Mouse (Mus musculus): ENCODE measurements around the gene Bex1. TPM values are rescaled to one million over a fixed set of nuclear protein-coding genes. Genes with fewer than 3 reads are reported as not detected.

Bex1 gene
- total and polyA plus RNA-seq, 3 experiments = not detected

DNA sequence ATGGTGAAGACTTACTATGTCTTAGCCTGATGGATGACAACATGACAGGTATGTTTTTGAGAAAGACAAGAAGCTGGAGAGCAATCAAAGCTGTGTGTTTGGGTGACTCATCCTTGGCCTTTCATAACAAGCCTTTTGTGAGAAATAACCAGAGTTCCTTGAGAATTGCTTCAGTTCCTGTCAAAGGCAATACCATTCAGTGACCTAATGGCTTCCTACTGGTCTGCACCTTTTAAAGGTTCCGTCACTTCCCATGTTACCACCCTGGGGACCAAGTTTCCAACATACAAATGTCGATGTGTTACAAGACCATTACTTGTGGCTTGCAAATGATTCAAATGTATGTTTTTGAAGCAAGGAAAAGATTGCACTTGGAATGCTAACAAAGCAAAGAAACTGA lies 27.9 kb upstream of the Bex1 start:
- Histone ChIP-seq H3K9ac (ENCODE audit: insufficient read depth, low read depth) (no peak overlapping the region), H3K27ac (ENCODE audit: insufficient read depth, low read depth) (no peak overlapping the region), H3K4me1 (ENCODE audit: control insufficient read depth in 1 of 2, insufficient read depth in 2 of 2) (no peaks in the 10 kb centered on the region), H3K36me3 (replicated peaks in 1 of 2; ENCODE audit: control insufficient read depth in 1 of 2, insufficient read depth in 1 of 2, low read length in 1 of 2) (peaks cover 0 to 11% of the 10 kb centered on the region in 2 experiments), H3K79me2 (replicated peaks; ENCODE audit: control insufficient read depth, extremely low read depth, insufficient read depth, poor library complexity, severe bottlenecking) (peaks cover 6% of the 10 kb centered on the region; the same call in 1 of the 2 replicates), H3K4me3 (replicated peaks in 1 of 3; ENCODE audit: low read depth in 2 of 3, low read length in 2 of 3, poor library complexity in 1 of 3) (no peak overlapping the region), H3K27me3 (replicated peaks) (no peaks in the 10 kb centered on the region), H3K9me3 (replicated peaks; ENCODE audit: low read length) (no peaks in the 10 kb centered on the region), H3K4me2 (ENCODE audit: insufficient read depth, low read depth, poor library complexity, severe bottlenecking) (no peak overlapping the region)
- TF ChIP-seq ZC3H11A (IDR thresholded peaks at IDR 0.05; ENCODE audit: low read depth, low read length) (no peak), IRF4 (IDR thresholded peaks at IDR 0.05; ENCODE audit: low read depth, low read length) (peak; percentile 22; the same call in 1 of the 2 replicates), TBP (conservative IDR thresholded peaks at IDR 0.05; ENCODE audit: low read depth, low read length) (no peak)
- in situ Hi-C loops (cut with MboI; ENCODE audit: low pct_ligation_motif_present, low pct_unique_long_range_greater_than_20kb, low sequenced_read_pairs) (no loop called here), dilution Hi-C loops (cut with MboI; ENCODE audit: extremely low pct_ligation_motif_present, extremely low pct_unique_long_range_greater_than_20kb, low sequenced_read_pairs) (no loop called here)
- no peak for DNase-seq (ENCODE audit: extremely low read depth)

DNA sequence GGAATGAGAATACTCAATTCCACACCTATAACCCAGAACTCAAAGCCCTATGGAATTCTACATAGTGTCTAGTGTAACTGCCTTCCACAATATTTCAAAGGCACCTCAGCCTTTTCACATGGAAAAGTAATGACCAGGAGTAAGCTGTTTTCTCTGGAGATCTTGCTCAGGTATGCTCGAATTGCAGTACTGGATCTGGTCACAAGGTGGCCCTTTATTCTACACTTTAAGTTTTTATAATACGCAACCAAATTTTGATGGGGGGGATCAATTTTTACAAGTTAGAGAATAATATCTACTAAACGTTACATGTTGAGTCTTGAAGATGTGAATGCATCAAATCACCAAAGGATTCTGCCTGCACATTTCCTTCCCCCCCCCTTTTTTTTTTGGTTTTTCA lies 22.8 kb upstream of the Bex1 start:
- no peak for DNase-seq (ENCODE audit: extremely low read depth)
- TF ChIP-seq MXI1 (IDR thresholded peaks at IDR 0.05; ENCODE audit: low read depth, low read length) = no peak
- no peak for TF ChIP-seq NRF1 (IDR thresholded peaks at IDR 0.05; ENCODE audit: low read depth, low read length)
- TF ChIP-seq SMC3 (IDR thresholded peaks at IDR 0.05; ENCODE audit: low read depth, low read length) = peak; percentile 64
- TF ChIP-seq CTCF (conservative IDR thresholded peaks at IDR 0.05 in 1 of 2, IDR thresholded peaks at IDR 0.05 in 1 of 2; ENCODE audit: low read depth in 2 of 2, low read length in 2 of 2) = peak; percentile 22 to 63; a peak in 2 of 4 replicates
- TF ChIP-seq USF1 (IDR thresholded peaks at IDR 0.05; ENCODE audit: low read depth, low read length) = no peak
- no peak for TF ChIP-seq MAZ (IDR thresholded peaks at IDR 0.05; ENCODE audit: low read depth, low read length)
- no peak for TF ChIP-seq E2F4 (IDR thresholded peaks at IDR 0.05; ENCODE audit: insufficient replicate concordance, low read depth, low read length)
- TF ChIP-seq RAD21 (IDR thresholded peaks at IDR 0.05; ENCODE audit: low read depth, low read length) = peak; percentile 53
- no peak overlapping the region for H3K4me3 ChIP-seq (replicated peaks in 1 of 3; ENCODE audit: low read depth in 2 of 3, low read length in 2 of 3, poor library complexity in 1 of 3)
- no peaks in the 10 kb centered on the region for H3K9me3 ChIP-seq (replicated peaks; ENCODE audit: low read length)
- in situ Hi-C loops (cut with MboI; ENCODE audit: low pct_ligation_motif_present, low pct_unique_long_range_greater_than_20kb, low sequenced_read_pairs) = loop anchor here (5.0 kb wide), 1 partner anchor 64 kb away; no protein-coding TSS in a partner anchor
- dilution Hi-C loops (cut with MboI; ENCODE audit: extremely low pct_ligation_motif_present, extremely low pct_unique_long_range_greater_than_20kb, low sequenced_read_pairs) = no loop called here
- no peak overlapping the region for H3K4me2 ChIP-seq (ENCODE audit: insufficient read depth, low read depth, poor library complexity, severe bottlenecking)
- no peaks in the 10 kb centered on the region for H3K79me2 ChIP-seq (replicated peaks; ENCODE audit: control insufficient read depth, extremely low read depth, insufficient read depth, poor library complexity, severe bottlenecking)
- no peak overlapping the region for H3K27ac ChIP-seq (ENCODE audit: insufficient read depth, low read depth)
- no peaks in the 10 kb centered on the region for H3K4me1 ChIP-seq (ENCODE audit: control insufficient read depth in 1 of 2, insufficient read depth in 2 of 2)
- H3K27me3 ChIP-seq (replicated peaks) = no peaks in the 10 kb centered on the region
- no peak overlapping the region for H3K9ac ChIP-seq (ENCODE audit: insufficient read depth, low read depth)
- H3K36me3 ChIP-seq (replicated peaks in 1 of 2; ENCODE audit: control insufficient read depth in 1 of 2, insufficient read depth in 1 of 2, low read length in 1 of 2) = no peaks in the 10 kb centered on the region

DNA sequence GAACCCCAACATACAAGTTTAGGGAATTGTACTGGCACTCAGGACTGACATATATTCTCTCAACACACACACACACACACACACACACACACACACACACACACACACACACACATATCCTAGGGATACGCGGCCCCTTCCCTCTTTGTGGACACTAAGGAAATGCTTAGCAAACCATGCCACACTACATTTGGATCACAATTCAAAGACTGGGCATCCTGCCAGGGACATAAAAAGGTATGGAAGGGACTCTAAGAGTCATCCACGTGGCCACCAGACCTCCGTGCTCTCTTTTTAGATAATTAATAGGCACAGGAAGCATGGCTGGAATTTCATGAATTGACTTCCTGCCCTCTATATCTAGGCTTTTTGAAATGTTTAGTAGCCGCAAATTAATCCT lies 12.5 kb upstream of the Bex1 start:
- H3K4me1 ChIP-seq (ENCODE audit: control insufficient read depth in 1 of 2, insufficient read depth in 2 of 2) = no peaks in the 10 kb centered on the region
- no peak overlapping the region for H3K27ac ChIP-seq (ENCODE audit: insufficient read depth, low read depth)
- H3K36me3 ChIP-seq (replicated peaks in 1 of 2; ENCODE audit: control insufficient read depth in 1 of 2, insufficient read depth in 1 of 2, low read length in 1 of 2) = no peaks in the 10 kb centered on the region
- no peaks in the 10 kb centered on the region for H3K27me3 ChIP-seq (replicated peaks)
- H3K9ac ChIP-seq (ENCODE audit: insufficient read depth, low read depth) = no peak overlapping the region
- H3K9me3 ChIP-seq (replicated peaks; ENCODE audit: low read length) = no peaks in the 10 kb centered on the region
- DNase-seq (ENCODE audit: extremely low read depth) = no peak
- in situ Hi-C loops (cut with MboI; ENCODE audit: low pct_ligation_motif_present, low pct_unique_long_range_greater_than_20kb, low sequenced_read_pairs) = no loop called here
- TF ChIP-seq MXI1 (IDR thresholded peaks at IDR 0.05; ENCODE audit: low read depth, low read length) (no peak), BHLHE40 (IDR thresholded peaks at IDR 0.05; ENCODE audit: low read depth, low read length) (no peak), JUN (IDR thresholded peaks at IDR 0.05; ENCODE audit: insufficient read depth, low read depth, low read length) (no peak), ZC3H11A (IDR thresholded peaks at IDR 0.05; ENCODE audit: low read depth, low read length) (no peak), UBTF (IDR thresholded peaks at IDR 0.05; ENCODE audit: low read depth, low read length) (no peak), CHD2 (IDR thresholded peaks at IDR 0.05; ENCODE audit: low read length) (no peak), ZNF384 (IDR thresholded peaks at IDR 0.05; ENCODE audit: low read depth, low read length) (no peak), ZKSCAN1 (IDR thresholded peaks at IDR 0.05; ENCODE audit: borderline replicate concordance, low read depth, low read length) (no peak), E2F4 (IDR thresholded peaks at IDR 0.05; ENCODE audit: insufficient replicate concordance, low read depth, low read length) (no peak), MAZ (IDR thresholded peaks at IDR 0.05; ENCODE audit: low read depth, low read length) (no peak), TCF12 (IDR thresholded peaks at IDR 0.05; ENCODE audit: low read depth, low read length) (no peak), EP300 (IDR thresholded peaks at IDR 0.05; ENCODE audit: low read length) (no peak), PAX5 (IDR thresholded peaks at IDR 0.05; ENCODE audit: low read length) (no peak), ETS1 (conservative IDR thresholded peaks at IDR 0.05; ENCODE audit: low read depth, low read length) (no peak), ZMIZ1 (IDR thresholded peaks at IDR 0.05; ENCODE audit: low read depth, low read length) (no peak), RAD21 (IDR thresholded peaks at IDR 0.05; ENCODE audit: low read depth, low read length) (no peak)
- no peak overlapping the region for H3K4me3 ChIP-seq (replicated peaks in 1 of 3; ENCODE audit: low read depth in 2 of 3, low read length in 2 of 3, poor library complexity in 1 of 3)
- dilution Hi-C loops (cut with MboI; ENCODE audit: extremely low pct_ligation_motif_present, extremely low pct_unique_long_range_greater_than_20kb, low sequenced_read_pairs) = no loop called here
- no peak overlapping the region for H3K4me2 ChIP-seq (ENCODE audit: insufficient read depth, low read depth, poor library complexity, severe bottlenecking)
- no peaks in the 10 kb centered on the region for H3K79me2 ChIP-seq (replicated peaks; ENCODE audit: control insufficient read depth, extremely low read depth, insufficient read depth, poor library complexity, severe bottlenecking)
